Mouse (Mus musculus): ENCODE results near the gene Cdip1.

GRCm38 (mm10) chr16:4831650-4832419 lies 41.7 kb upstream of the Cdip1 start:
- TF ChIP-seq CTCF (conservative IDR thresholded peaks at IDR 0.05; ENCODE audit: low read length) (no peak), NANOG (IDR thresholded peaks at IDR 0.05; ENCODE audit: borderline replicate concordance, low read length) (no peak), POU5F1 (IDR thresholded peaks at IDR 0.05; ENCODE audit: borderline replicate concordance, low read length) (no peak)

Data from E14TG2a.4 (cell line).